In the genomic region with DNA sequence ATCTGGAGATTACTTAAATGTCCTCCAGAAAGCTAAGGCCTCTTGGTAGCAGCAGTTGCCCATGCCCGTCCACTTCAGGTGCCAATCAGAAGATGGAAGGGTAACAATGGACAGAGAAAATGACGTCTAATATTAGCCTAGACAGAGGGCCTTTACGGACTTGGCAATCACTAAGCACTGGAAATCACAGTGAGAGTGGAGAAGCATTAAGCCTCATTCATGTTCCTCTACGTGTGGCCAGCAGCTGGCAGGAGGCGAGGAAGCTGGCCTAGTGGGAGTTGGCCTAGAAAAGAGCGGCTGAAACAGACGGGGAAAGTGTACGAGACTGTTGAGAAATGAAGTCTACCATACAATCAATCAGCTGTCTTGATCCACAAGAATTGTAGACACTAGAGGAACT, we compare ENCODE assay signal across 14 mouse cellular contexts. TPM values are rescaled to one million over a fixed set of nuclear protein-coding genes. Genes with fewer than 3 reads are reported as not detected.
DNase-seq lines count a peak whose midpoint lies in the region; ATAC-seq and TF ChIP-seq lines count a peak whose summit lies in the region.
"Had no signal": no experiment of that assay in that cellular context is flagged by ENCODE, and none has a peak within 500 bp of the region (broad histone marks: within the 10 kb centered on the region; RNA-seq: fewer than 3 reads in every experiment).

No protein-coding gene starts in this region.

- no peaks in the 10 kb centered on the region for H3K27me3 ChIP-seq in forebrain, embryonic 15.5 days
- H3K27me3 ChIP-seq: heart, embryonic 13.5 days had no signal

- no peaks in the 10 kb centered on the region for H3K36me3 ChIP-seq in forebrain, embryonic 15.5 days
- H3K36me3 ChIP-seq: heart, embryonic 13.5 days had no signal

- no peak overlapping the region for H3K4me3 ChIP-seq in left cerebral cortex, adult 2 months
- H3K4me3 ChIP-seq in forebrain, embryonic 15.5 days, result no peak overlapping the region
- H3K4me3 ChIP-seq: heart, embryonic 13.5 days had no signal

- DNase-seq in cerebellum, adult 11-12 months, result peak; percentile 64
- DNase-seq in cerebellum, adult 8-10 months, result no peak
- no peak for DNase-seq in left cerebral cortex, adult 2 months (ENCODE audit: extremely low spot score in 1 of 2, low spot score in 2 of 2)
- DNase-seq in left cerebral cortex, postnatal 36 days (ENCODE audit: low spot score in 2 of 2), result no peak
- DNase-seq in brain, adult 2 months (ENCODE audit: low read depth, low spot score), result peak; percentile 82
- no peak for DNase-seq in c-Kit-positive CD71-positive TER-119-positive erythroid progenitor cells, embryonic 14.5 days (ENCODE audit: low spot score)
- DNase-seq in thymus, postnatal 14 days, result no peak
- DNase-seq: gastrocnemius, postnatal 36 days; kidney, postnatal 25 days; lung, embryonic 14.5 days; right cerebral cortex, postnatal 4 days had no signal

- ATAC-seq in forebrain, embryonic 15.5 days (replicated peaks), result no peak
- ATAC-seq: intestine, postnatal 0 days had no signal

- no peak for TF ChIP-seq CTCF in left cerebral cortex, adult 2 months (IDR thresholded peaks at IDR 0.05)

- 29% methylated on average over 8 of the region's 8 CpGs for WGBS in forebrain, embryonic 15.5 days

- H3K4me2 ChIP-seq in forebrain, embryonic 15.5 days (replicated peaks), result no peak overlapping the region
- H3K4me2 ChIP-seq: heart, embryonic 13.5 days; lung, embryonic 14.5 days had no signal

- peaks cover 13% of the 10 kb centered on the region for H3K4me1 ChIP-seq in forebrain, embryonic 15.5 days

- no peaks in the 10 kb centered on the region for H3K9me3 ChIP-seq in forebrain, embryonic 15.5 days
- H3K9me3 ChIP-seq: heart, embryonic 13.5 days had no signal

- H3K27ac ChIP-seq in left cerebral cortex, adult 2 months, result peak overlapping the region; percentile 20; the same call in 1 of the 2 replicates
- 0 out of 2 replicates have a peak overlapping the region, but pooled peaks have one; percentile 6 for H3K27ac ChIP-seq in forebrain, embryonic 15.5 days (replicated peaks)
- H3K27ac ChIP-seq: heart, embryonic 13.5 days had no signal

- intact Hi-C loops in left cerebral cortex, adult 2 months (cut with DNase I), result no loop called here
- intact Hi-C loops in left cerebral cortex, postnatal 36 days (cut with DNase I), result no loop called here

- no peak overlapping the region for H3K9ac ChIP-seq in forebrain, embryonic 15.5 days (replicated peaks)
- H3K9ac ChIP-seq: heart, embryonic 13.5 days; lung, embryonic 14.5 days had no signal

RNA-seq across cellular contexts. Expression of a gene that starts 43.8 kb away (rescaled TPM):
- 10 to 100 TPM; 46.6 to 51.7 TPM for total RNA-seq in left cerebral cortex, adult 2 months (2021)
- total RNA-seq in left cerebral cortex, postnatal 36 days (2021), result 10 to 100 TPM; 46.0 to 47.0 TPM
- 2.7 and 3.3 TPM in 2 replicates for polyA plus RNA-seq in forebrain, embryonic 15.5 days (2015; fragmentation: Nextera tagmentation; extraction: Ambion mirVana)

RNA-seq across cellular contexts. Expression of a gene that starts 52.5 kb away (rescaled TPM):
- 10 to 100 TPM; 13.9 to 15.6 TPM for total RNA-seq in left cerebral cortex, adult 2 months (2021)
- 10 to 100 TPM; 12.8 to 13.8 TPM for total RNA-seq in left cerebral cortex, postnatal 36 days (2021)
- 28.9 and 34.5 TPM in 2 replicates for polyA plus RNA-seq in forebrain, embryonic 15.5 days (2015; fragmentation: Nextera tagmentation; extraction: Ambion mirVana)

Comparison
In these comparisons a context has a peak if more than half of its experiments do, and no peak if none do; other contexts are left out.
1. DNase-seq: peak in cerebellum, adult 11-12 months (single experiment) and brain, adult 2 months (single experiment); none in cerebellum, adult 8-10 months (single experiment), left cerebral cortex, adult 2 months (0 of 2), left cerebral cortex, postnatal 36 days (0 of 2), c-Kit-positive CD71-positive TER-119-positive erythroid progenitor cells, embryonic 14.5 days (single experiment) and thymus, postnatal 14 days (single experiment).